Mouse (Mus musculus) heart, postnatal 14 days (tissue): ENCODE results near the gene 1700013G24Rik. TPM values are rescaled to one million over a fixed set of nuclear protein-coding genes. Genes with fewer than 3 reads are reported as not detected.

ENCODE experiments used
- DNase-seq, 2 experiments: peaks; one replicate each; pipeline ENCODE4 v3.0.0; 2021 to 2022
- intact Hi-C: fragments of 180-260 bp; cut with DNase I; formaldehyde crosslinking; loops from one replicate; pipeline ENCODE4 v1.15.1; 2025
- total RNA-seq, 2 experiments: library from RNA; stranded (reverse); gene quantifications; 2 replicates each; pipeline ENCODE4 v1.2.3; 2021

Gene 1700013G24Rik
- total RNA-seq, 2 experiments from 2014 or later: not detected

DNA sequence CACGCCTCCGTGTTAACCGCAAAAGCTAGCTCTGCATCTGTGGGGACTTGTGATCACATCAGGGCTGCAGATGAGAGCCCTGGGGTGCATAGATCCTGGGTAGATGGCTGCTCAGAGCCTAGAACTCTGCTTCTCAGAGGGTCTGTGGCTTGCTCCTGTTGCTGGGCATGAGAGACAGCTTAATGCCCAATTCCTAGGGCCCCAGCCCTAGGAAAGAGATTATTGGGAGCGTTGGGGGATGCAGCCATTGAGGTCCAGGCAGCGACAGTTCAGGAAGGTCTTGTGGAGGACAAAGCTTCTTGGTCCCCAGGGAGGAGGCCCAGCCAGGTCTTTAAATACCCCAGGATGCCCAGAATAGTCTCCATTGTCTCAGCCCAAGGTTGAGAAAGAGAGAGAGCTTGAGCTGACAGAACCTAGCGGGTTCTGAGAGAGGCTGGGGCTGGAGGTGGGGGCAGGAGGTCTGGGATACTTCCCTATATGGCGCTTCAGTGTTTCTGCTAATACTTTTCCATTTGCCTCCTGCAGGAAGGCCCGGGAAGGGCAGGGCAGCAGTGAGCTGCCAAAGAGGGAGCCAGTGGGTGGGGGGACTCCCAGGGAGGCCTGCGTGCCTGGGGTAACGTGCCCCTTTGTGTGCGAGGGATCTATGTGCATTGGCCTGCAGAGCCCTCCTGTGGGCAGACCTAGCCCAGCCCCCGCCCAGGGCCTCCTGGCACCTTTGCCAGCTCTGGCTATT is 35.7 kb downstream of the 1700013G24Rik start:
- intact Hi-C loops: no loop called here

GRCm38 (mm10) chr4:137489996-137490395 is 36.9 kb downstream of the 1700013G24Rik start:
- no peak for DNase-seq
- intact Hi-C loops: no loop called here

More for the DNA sequence above, 35.7 kb downstream of the 1700013G24Rik start:
- DNase-seq: peak; percentile 79 to 85

- no peak for DNase-seq
- intact Hi-C loops: no loop called here
Measured at GRCm38 (mm10) chr4:137492563-137492962, 39.5 kb downstream of the 1700013G24Rik start.

GRCm38 (mm10) chr4:137493187-137493586 is 40.1 kb downstream of the 1700013G24Rik start:
- no peak for DNase-seq
- intact Hi-C loops: no loop called here

DNA sequence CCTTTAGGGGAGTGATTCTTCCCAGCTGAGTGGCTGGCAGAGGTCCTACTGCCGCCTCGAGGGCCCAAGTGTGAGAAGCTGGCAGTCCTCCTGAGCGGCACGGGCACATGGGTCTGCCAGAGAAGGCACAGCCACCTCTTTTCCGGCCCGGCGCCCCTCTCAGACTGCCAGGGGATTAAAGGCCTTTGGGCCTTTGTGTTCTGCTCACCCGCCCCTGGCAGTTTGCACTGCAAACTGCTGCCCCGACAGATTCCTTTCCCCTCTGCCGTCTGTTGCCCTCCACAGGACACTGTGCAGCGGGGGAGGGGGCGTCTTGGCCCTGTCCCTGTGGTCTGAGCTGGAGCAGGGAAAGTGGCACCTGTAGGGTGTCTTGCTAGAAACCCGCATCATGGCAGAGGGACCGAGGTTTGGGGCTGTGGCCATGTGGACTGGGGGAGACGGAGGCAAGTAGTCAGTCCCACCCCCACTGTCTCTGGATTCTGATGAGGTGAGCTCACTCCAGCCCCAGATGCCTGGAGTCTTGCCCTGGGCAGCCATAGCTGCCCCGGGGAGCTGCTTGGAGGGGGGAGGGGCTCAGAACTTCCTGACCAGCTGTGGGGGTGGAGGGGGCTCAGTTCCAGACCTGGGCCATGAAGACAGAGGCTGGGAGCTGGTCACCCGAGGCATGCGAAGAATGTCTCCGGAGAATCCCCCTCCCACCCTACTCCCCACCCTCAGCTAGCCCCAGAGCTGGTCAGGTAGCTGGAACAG is 41.8 kb downstream of the 1700013G24Rik start:
- DNase-seq: peak; percentile 66 to 78
- intact Hi-C loops: loop anchor here (5.0 kb wide), 1 partner anchor 33 kb away; no protein-coding TSS in a partner anchor

DNA sequence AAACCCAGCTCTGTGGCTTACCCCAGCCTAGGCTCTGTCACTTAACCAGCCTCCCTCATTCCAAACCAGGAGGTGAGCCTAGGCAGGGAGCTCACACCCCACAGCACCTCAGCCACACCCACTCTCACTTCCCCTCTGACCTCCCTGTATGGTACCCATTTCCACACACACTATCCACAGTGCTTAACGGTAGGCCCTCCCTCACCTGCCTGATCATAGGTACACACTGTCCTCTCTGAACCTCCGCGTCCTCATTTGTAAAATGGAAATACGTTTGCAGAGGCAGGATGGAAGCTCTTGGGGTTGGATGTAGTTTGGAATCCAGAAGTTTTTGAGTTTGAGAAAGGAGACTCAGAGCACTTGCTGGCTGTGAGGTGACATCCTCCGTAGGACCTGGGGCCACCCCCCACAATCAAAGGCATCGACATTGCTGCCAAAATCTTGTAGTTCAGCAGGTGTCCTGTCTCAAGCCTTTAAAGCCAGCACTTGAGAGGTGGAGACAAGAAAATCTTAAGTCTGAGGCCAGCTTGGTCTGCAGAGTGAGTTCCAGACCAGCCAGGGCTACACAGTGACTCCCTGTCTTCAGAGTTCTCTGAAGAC is 42.5 kb downstream of the 1700013G24Rik start:
- intact Hi-C loops: loop anchor here (5.0 kb wide), 1 partner anchor 33 kb away; no protein-coding TSS in a partner anchor
- DNase-seq: no peak

- intact Hi-C loops: loop anchor here (5.0 kb wide), 1 partner anchor 35 kb away; no protein-coding TSS in a partner anchor
- DNase-seq: peak; percentile 65 to 73
Measured at GRCm38 (mm10) chr4:137497367-137497766, 44.3 kb downstream of the 1700013G24Rik start.

GRCm38 (mm10) chr4:137497892-137498722 is 45.0 kb downstream of the 1700013G24Rik start:
- intact Hi-C loops: loop anchor here (5.0 kb wide), 1 partner anchor 36 kb away; no protein-coding TSS in a partner anchor
- peak; percentile 56 to 64 for DNase-seq

- intact Hi-C loops: loop anchor here (5.0 kb wide), 1 partner anchor 37 kb away; no protein-coding TSS in a partner anchor
- no peak for DNase-seq
Measured at GRCm38 (mm10) chr4:137498882-137499583, 45.9 kb downstream of the 1700013G24Rik start.

GRCm38 (mm10) chr4:137500149-137500548 is 47.1 kb downstream of the 1700013G24Rik start:
- intact Hi-C loops: loop anchor here (5.0 kb wide), 1 partner anchor 53 kb away; no protein-coding TSS in a partner anchor
- no peak for DNase-seq

GRCm38 (mm10) chr4:137500953-137501352 is 47.9 kb downstream of the 1700013G24Rik start:
- intact Hi-C loops: loop anchor here (5.0 kb wide), 1 partner anchor 54 kb away; no protein-coding TSS in a partner anchor
- DNase-seq: no peak

DNA sequence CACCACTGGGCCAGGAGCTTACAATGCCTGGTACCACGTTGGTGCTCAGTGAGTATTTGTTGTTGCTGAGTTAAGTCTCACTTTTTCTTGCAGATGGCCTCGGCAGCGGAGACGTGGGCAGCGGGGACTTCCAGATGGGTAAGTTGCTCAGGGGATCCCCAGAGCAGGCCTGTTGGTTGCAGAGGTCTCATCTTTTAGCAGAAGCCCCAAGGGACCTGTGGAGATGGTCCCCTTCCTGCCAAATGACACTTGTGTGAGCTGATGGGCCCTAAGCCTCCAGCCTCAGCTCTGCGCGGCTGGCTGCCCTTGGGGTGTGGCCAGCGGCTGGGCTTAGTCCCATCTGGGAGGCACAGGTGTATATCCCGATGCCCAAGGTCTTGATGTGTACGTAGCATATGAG is 49.1 kb downstream of the 1700013G24Rik start:
- intact Hi-C loops: loop anchor here (5.0 kb wide), 1 partner anchor 55 kb away; no protein-coding TSS in a partner anchor
- DNase-seq: no peak

- DNase-seq: peak in 1 of 2 experiments; percentile 48
- intact Hi-C loops: loop anchor here (5.0 kb wide), 1 partner anchor 56 kb away; no protein-coding TSS in a partner anchor
Measured at GRCm38 (mm10) chr4:137502801-137503200, 49.7 kb downstream of the 1700013G24Rik start.

DNA sequence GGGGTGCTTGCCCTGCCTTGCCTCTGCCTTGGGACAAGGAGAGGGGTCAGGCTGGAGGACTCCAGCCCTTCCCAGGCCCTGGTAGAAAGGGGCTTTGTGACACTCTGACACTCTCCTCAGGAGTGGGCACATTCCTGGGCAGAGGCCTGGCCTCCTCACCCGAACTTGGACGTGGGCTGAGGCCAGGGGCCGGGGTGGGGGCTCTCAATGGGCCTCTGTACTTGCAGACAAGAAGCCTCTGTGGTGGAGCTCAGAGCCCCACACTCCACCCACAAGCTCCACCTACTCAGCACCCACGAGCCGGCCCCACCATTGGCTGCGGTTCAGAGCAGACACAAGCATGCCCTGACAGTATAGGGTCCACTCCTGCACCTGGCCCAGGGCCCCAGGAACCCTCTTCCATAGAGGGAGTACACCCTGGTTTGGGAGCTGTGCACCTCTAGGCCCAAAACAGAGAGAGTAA is 50.5 kb downstream of the 1700013G24Rik start:
- intact Hi-C loops: loop anchor here (5.0 kb wide), 1 partner anchor 56 kb away; no protein-coding TSS in a partner anchor
- DNase-seq: no peak

Other genes with a start within 250 kb of the 1700013G24Rik start
- gene Wnt4, start 175.8 kb upstream of the 1700013G24Rik start, total RNA-seq: under 1 TPM; 0.55 to 0.61 TPM
- 100 to 1,000 TPM; 182 to 187 TPM for gene Cdc42, start 95.6 kb upstream of the 1700013G24Rik start, total RNA-seq
- not detected for gene Cela3a, start 43.5 kb upstream of the 1700013G24Rik start, total RNA-seq
- not detected for gene Cela3b, start 22.7 kb upstream of the 1700013G24Rik start, total RNA-seq
- gene Hspg2, start 15.5 kb downstream of the 1700013G24Rik start, total RNA-seq: 100 to 1,000 TPM; 436 to 447 TPM
- not detected for gene Ldlrad2, start 121.3 kb downstream of the 1700013G24Rik start, total RNA-seq
- 10 to 100 TPM; 36.7 to 40.1 TPM for gene Usp48, start 140.5 kb downstream of the 1700013G24Rik start, total RNA-seq
- gene Rap1gap, start 211.4 kb downstream of the 1700013G24Rik start, total RNA-seq: 10 to 100 TPM; 13.9 to 18.3 TPM